Mouse (Mus musculus): ENCODE measurements around the gene Cilp2. TPM values are rescaled to one million over a fixed set of nuclear protein-coding genes. Genes with fewer than 3 reads are reported as not detected.

Cilp2 gene
- polyA plus RNA-seq, 1 experiment from 2014 or later = 6.6 TPM

- Histone ChIP-seq H3K4me3 (ENCODE audit: low read depth, low read length) (no peak overlapping the region), H3K4me1 (ENCODE audit: control insufficient read depth, insufficient read depth, low read length) (peaks cover 13% of the 10 kb centered on the region), H3K4me2 (ENCODE audit: low read length) (no peak overlapping the region), H3K36me3 (ENCODE audit: control insufficient read depth, insufficient read depth, low read length) (peaks cover 8% of the 10 kb centered on the region), H3K9me3 (replicated peaks; ENCODE audit: control insufficient read depth, low read length, poor library complexity, severe bottlenecking) (no peaks in the 10 kb centered on the region), H3K27me3 (ENCODE audit: control insufficient read depth, insufficient read depth, low read depth, low read length) (peaks cover 5% of the 10 kb centered on the region), H3K9ac (ENCODE audit: low read depth, low read length) (no peak overlapping the region), H3K27ac (ENCODE audit: low read length) (no peak overlapping the region)
- 38% methylated on average over 6 of the region's 6 CpGs for WGBS
- ATAC-seq = no peak
These were observed 7.4 kb upstream of the Cilp2 start for GRCm38 (mm10) chr8:69894836-69895332.

GRCm38 (mm10) chr8:69893863-69894262, 6.4 kb upstream of the Cilp2 start:
- Histone ChIP-seq H3K4me3 (ENCODE audit: low read depth, low read length) (no peak overlapping the region), H3K9ac (ENCODE audit: low read depth, low read length) (no peak overlapping the region), H3K27me3 (ENCODE audit: control insufficient read depth, insufficient read depth, low read depth, low read length) (peaks cover 16% of the 10 kb centered on the region), H3K27ac (ENCODE audit: low read length) (no peak overlapping the region), H3K9me3 (replicated peaks; ENCODE audit: control insufficient read depth, low read length, poor library complexity, severe bottlenecking) (no peaks in the 10 kb centered on the region), H3K36me3 (ENCODE audit: control insufficient read depth, insufficient read depth, low read length) (peaks cover 8% of the 10 kb centered on the region), H3K4me2 (ENCODE audit: low read length) (no peak overlapping the region), H3K4me1 (ENCODE audit: control insufficient read depth, insufficient read depth, low read length) (peaks cover 11% of the 10 kb centered on the region)
- no peak for ATAC-seq
- 27% methylated on average over 17 of the region's 17 CpGs for WGBS

- Histone ChIP-seq H3K36me3 (ENCODE audit: control insufficient read depth, insufficient read depth, low read length) (peaks cover 8% of the 10 kb centered on the region; the same call in 1 of the 2 replicates), H3K9ac (ENCODE audit: low read depth, low read length) (no peak overlapping the region), H3K4me2 (ENCODE audit: low read length) (peak overlapping the region; percentile 21; the same call in 1 of the 2 replicates), H3K9me3 (replicated peaks; ENCODE audit: control insufficient read depth, low read length, poor library complexity, severe bottlenecking) (no peaks in the 10 kb centered on the region), H3K4me1 (ENCODE audit: control insufficient read depth, insufficient read depth, low read length) (peaks cover 22% of the 10 kb centered on the region), H3K4me3 (ENCODE audit: low read depth, low read length) (no peak overlapping the region), H3K27ac (ENCODE audit: low read length) (no peak overlapping the region), H3K27me3 (ENCODE audit: control insufficient read depth, insufficient read depth, low read depth, low read length) (peaks cover 44% of the 10 kb centered on the region)
- ATAC-seq = 0 out of 2 replicates have a peak, but pooled peaks have one; percentile 11
- WGBS = 40% methylated on average over 19 of the region's 19 CpGs
These were observed 3.3 kb upstream of the Cilp2 start for GRCm38 (mm10) chr8:69890813-69891241.

- 4% methylated on average over 29 of the region's 32 CpGs for WGBS
- H3K36me3 ChIP-seq (ENCODE audit: control insufficient read depth, insufficient read depth, low read length) = peaks cover 2% of the 10 kb centered on the region; the same call in 1 of the 2 replicates
- H3K4me1 ChIP-seq (ENCODE audit: control insufficient read depth, insufficient read depth, low read length) = peaks cover 22% of the 10 kb centered on the region
- no peaks in the 10 kb centered on the region for H3K9me3 ChIP-seq (replicated peaks; ENCODE audit: control insufficient read depth, low read length, poor library complexity, severe bottlenecking)
- H3K4me3 ChIP-seq (ENCODE audit: low read depth, low read length) = peak overlapping the region; percentile 28
- no peak for ATAC-seq
- H3K27me3 ChIP-seq (ENCODE audit: control insufficient read depth, insufficient read depth, low read depth, low read length) = peaks cover 61% of the 10 kb centered on the region
- peak overlapping the region; percentile 46 for H3K9ac ChIP-seq (ENCODE audit: low read depth, low read length)
- H3K27ac ChIP-seq (ENCODE audit: low read length) = no peak overlapping the region
- H3K4me2 ChIP-seq (ENCODE audit: low read length) = peak overlapping the region; percentile 46
These were observed 1.4 kb upstream of the Cilp2 start for GRCm38 (mm10) chr8:69888902-69889301.

- Histone ChIP-seq H3K27ac (ENCODE audit: low read length) (no peak overlapping the region), H3K9ac (ENCODE audit: low read depth, low read length) (peak overlapping the region; percentile 46), H3K9me3 (replicated peaks; ENCODE audit: control insufficient read depth, low read length, poor library complexity, severe bottlenecking) (no peaks in the 10 kb centered on the region), H3K27me3 (ENCODE audit: control insufficient read depth, insufficient read depth, low read depth, low read length) (peaks cover 67% of the 10 kb centered on the region), H3K4me1 (ENCODE audit: control insufficient read depth, insufficient read depth, low read length) (peaks cover 20% of the 10 kb centered on the region), H3K4me3 (ENCODE audit: low read depth, low read length) (peak overlapping the region; percentile 29), H3K4me2 (ENCODE audit: low read length) (peak overlapping the region; percentile 49), H3K36me3 (ENCODE audit: control insufficient read depth, insufficient read depth, low read length) (no peaks in the 10 kb centered on the region)
- no peak for ATAC-seq
- WGBS = 4% methylated on average over 24 of the region's 24 CpGs
These were observed 868 bp upstream of the Cilp2 start for GRCm38 (mm10) chr8:69888244-69888866.

GRCm38 (mm10) chr8:69884141-69884540, 3.3 kb downstream of the Cilp2 start:
- H3K4me2 ChIP-seq (ENCODE audit: low read length) = no peak overlapping the region
- peaks cover 95% of the 10 kb centered on the region for H3K27me3 ChIP-seq (ENCODE audit: control insufficient read depth, insufficient read depth, low read depth, low read length)
- peaks cover 26% of the 10 kb centered on the region for H3K4me1 ChIP-seq (ENCODE audit: control insufficient read depth, insufficient read depth, low read length)
- no peaks in the 10 kb centered on the region for H3K36me3 ChIP-seq (ENCODE audit: control insufficient read depth, insufficient read depth, low read length)
- H3K9ac ChIP-seq (ENCODE audit: low read depth, low read length) = no peak overlapping the region
- no peak for ATAC-seq
- no peak overlapping the region for H3K27ac ChIP-seq (ENCODE audit: low read length)
- no peaks in the 10 kb centered on the region for H3K9me3 ChIP-seq (replicated peaks; ENCODE audit: control insufficient read depth, low read length, poor library complexity, severe bottlenecking)
- WGBS = 54% methylated on average over 13 of the region's 13 CpGs
- H3K4me3 ChIP-seq (ENCODE audit: low read depth, low read length) = no peak overlapping the region

GRCm38 (mm10) chr8:69882833-69883600, 4.5 kb downstream of the Cilp2 start:
- Histone ChIP-seq H3K36me3 (ENCODE audit: control insufficient read depth, insufficient read depth, low read length) (no peaks in the 10 kb centered on the region), H3K27ac (ENCODE audit: low read length) (no peak overlapping the region), H3K27me3 (ENCODE audit: control insufficient read depth, insufficient read depth, low read depth, low read length) (peaks cover 86% of the 10 kb centered on the region), H3K9ac (ENCODE audit: low read depth, low read length) (0 out of 2 replicates have a peak overlapping the region, but pooled peaks have one; percentile 63), H3K4me1 (ENCODE audit: control insufficient read depth, insufficient read depth, low read length) (peaks cover 18% of the 10 kb centered on the region), H3K9me3 (replicated peaks; ENCODE audit: control insufficient read depth, low read length, poor library complexity, severe bottlenecking) (no peaks in the 10 kb centered on the region), H3K4me2 (ENCODE audit: low read length) (peak overlapping the region; percentile 59; the same call in 1 of the 2 replicates), H3K4me3 (ENCODE audit: low read depth, low read length) (peak overlapping the region; percentile 45)
- ATAC-seq = 0 out of 2 replicates have a peak, but pooled peaks have one; percentile 2
- 10% methylated on average over 52 of the region's 52 CpGs for WGBS

- H3K4me3 ChIP-seq (ENCODE audit: low read depth, low read length) = peak overlapping the region; percentile 45
- WGBS = 5% methylated on average over 101 of the region's 103 CpGs
- H3K27ac ChIP-seq (ENCODE audit: low read length) = no peak overlapping the region
- no peaks in the 10 kb centered on the region for H3K36me3 ChIP-seq (ENCODE audit: control insufficient read depth, insufficient read depth, low read length)
- H3K27me3 ChIP-seq (ENCODE audit: control insufficient read depth, insufficient read depth, low read depth, low read length) = peaks cover 79% of the 10 kb centered on the region
- H3K4me2 ChIP-seq (ENCODE audit: low read length) = peak overlapping the region; percentile 59
- peaks cover 10% of the 10 kb centered on the region for H3K4me1 ChIP-seq (ENCODE audit: control insufficient read depth, insufficient read depth, low read length)
- no peaks in the 10 kb centered on the region for H3K9me3 ChIP-seq (replicated peaks; ENCODE audit: control insufficient read depth, low read length, poor library complexity, severe bottlenecking)
- H3K9ac ChIP-seq (ENCODE audit: low read depth, low read length) = peak overlapping the region; percentile 63
- ATAC-seq = peak; percentile 79
These were observed 5.3 kb downstream of the Cilp2 start for GRCm38 (mm10) chr8:69882021-69882756.

Data from midbrain, embryonic 16.5 days (tissue).